In the genomic region with DNA sequence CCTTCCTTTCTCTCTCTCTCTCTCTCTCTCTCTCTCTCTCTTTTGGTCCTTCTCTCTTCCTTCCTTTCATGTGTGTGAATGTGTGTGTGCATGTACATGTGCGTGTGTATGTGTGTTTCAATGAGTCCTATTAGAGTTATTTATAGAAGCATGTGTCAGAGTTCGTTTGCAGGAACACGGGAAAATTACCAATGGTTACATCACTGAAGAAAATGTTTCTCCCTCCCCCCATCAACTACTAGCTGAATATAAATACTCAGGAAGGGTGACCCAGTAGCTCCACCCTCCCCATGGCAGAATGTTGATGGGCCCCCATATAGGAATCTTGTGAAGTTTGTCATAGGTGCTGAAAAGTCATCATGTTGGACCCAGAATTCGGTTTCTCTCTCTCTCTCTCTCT, we compare ENCODE assay signal across 29 mouse cellular contexts. TPM values are rescaled to one million over a fixed set of nuclear protein-coding genes. Genes with fewer than 3 reads are reported as not detected.
"Had no signal": no experiment of that assay in that cellular context is flagged by ENCODE, and none has a peak within 500 bp of the region (broad histone marks: within the 10 kb centered on the region; RNA-seq: fewer than 3 reads in every experiment).

No protein-coding gene starts in this region.

- H3K27me3 ChIP-seq: lung, embryonic 15.5 days; midbrain, embryonic 13.5 days; midbrain, embryonic 15.5 days; neural tube, embryonic 13.5 days; neural tube, embryonic 15.5 days; stomach, embryonic 15.5 days had no signal

- H3K4me2 ChIP-seq: liver, embryonic 15.5 days; lung, embryonic 15.5 days; midbrain, embryonic 11.5 days; midbrain, embryonic 13.5 days; midbrain, embryonic 15.5 days; neural tube, embryonic 13.5 days; neural tube, embryonic 15.5 days; stomach, embryonic 15.5 days had no signal

- ATAC-seq: liver, postnatal 0 days; lung, postnatal 0 days; midbrain, embryonic 13.5 days; midbrain, embryonic 15.5 days had no signal

- H3K4me1 ChIP-seq: liver, embryonic 15.5 days; lung, embryonic 15.5 days; megakaryocyte, embryonic 14.5 days; midbrain, embryonic 13.5 days; midbrain, embryonic 15.5 days; neural tube, embryonic 13.5 days; neural tube, embryonic 15.5 days; stomach, embryonic 15.5 days had no signal

- DNase-seq: liver, postnatal 0 days; lung, adult 2 months; lung, postnatal 14 days; lung, postnatal 36 days; retina, postnatal 1 day; right cerebral cortex, adult 18-20 months; right cerebral cortex, postnatal 14 days; thymus, adult 2 months; thymus, postnatal 25 days; thymus, postnatal 4 days had no signal

- H3K4me3 ChIP-seq: liver, embryonic 15.5 days; lung, embryonic 15.5 days; megakaryocyte, embryonic 14.5 days; midbrain, embryonic 13.5 days; midbrain, embryonic 15.5 days; neural tube, embryonic 13.5 days; neural tube, embryonic 15.5 days; stomach, embryonic 15.5 days had no signal

- H3K9ac ChIP-seq: liver, embryonic 15.5 days; liver, postnatal 0 days; lung, embryonic 15.5 days; midbrain, embryonic 13.5 days; midbrain, embryonic 15.5 days; neural tube, embryonic 13.5 days; neural tube, embryonic 15.5 days; stomach, embryonic 15.5 days had no signal

- H3K36me3 ChIP-seq: liver, embryonic 15.5 days; lung, embryonic 15.5 days; midbrain, embryonic 13.5 days; midbrain, embryonic 15.5 days; neural tube, embryonic 13.5 days; neural tube, embryonic 15.5 days; stomach, embryonic 15.5 days had no signal

- H3K9me3 ChIP-seq: liver, embryonic 15.5 days; lung, embryonic 15.5 days; midbrain, embryonic 15.5 days; neural tube, embryonic 13.5 days; neural tube, embryonic 15.5 days; stomach, embryonic 15.5 days had no signal

- H3K27ac ChIP-seq: liver, embryonic 15.5 days; lung, embryonic 15.5 days; macrophage; midbrain, embryonic 13.5 days; midbrain, embryonic 15.5 days; neural tube, embryonic 13.5 days; neural tube, embryonic 15.5 days; stomach, embryonic 15.5 days; stomach, postnatal 0 days had no signal

RNA-seq across cellular contexts. Expression of a gene that starts 1.5 kb away (rescaled TPM):
- total RNA-seq: megakaryocyte progenitor cell, adult 5-6 weeks; midbrain, postnatal 0 days; monocyte, adult 5-6 weeks had no signal
- polyA plus RNA-seq: liver, embryonic 15.5 days; liver, postnatal 0 days; lung, adult 2 months; lung, embryonic 15.5 days; lung, postnatal 0 days; macrophage; midbrain, embryonic 11.5 days; midbrain, embryonic 13.5 days; midbrain, embryonic 15.5 days; midbrain, postnatal 0 days; neural tube, embryonic 11.5 days; neural tube, embryonic 13.5 days; neural tube, embryonic 15.5 days; spleen, adult 2 months; stomach, embryonic 15.5 days; stomach, postnatal 0 days; testis, adult 2 months; thymus, adult 2 months; urinary bladder, adult 2 months had no signal

RNA-seq across cellular contexts. Expression of a gene that starts 15.2 kb away (rescaled TPM):
- total RNA-seq: megakaryocyte progenitor cell, adult 5-6 weeks; midbrain, postnatal 0 days; monocyte, adult 5-6 weeks had no signal
- polyA plus RNA-seq: liver, embryonic 15.5 days; liver, postnatal 0 days; lung, adult 2 months; lung, embryonic 15.5 days; lung, postnatal 0 days; macrophage; midbrain, embryonic 11.5 days; midbrain, embryonic 13.5 days; midbrain, embryonic 15.5 days; midbrain, postnatal 0 days; neural tube, embryonic 11.5 days; neural tube, embryonic 13.5 days; neural tube, embryonic 15.5 days; spleen, adult 2 months; stomach, embryonic 15.5 days; stomach, postnatal 0 days; testis, adult 2 months; thymus, adult 2 months; urinary bladder, adult 2 months had no signal

RNA-seq across cellular contexts. Expression of a gene that starts 28.8 kb away (rescaled TPM):
- total RNA-seq: megakaryocyte progenitor cell, adult 5-6 weeks; midbrain, postnatal 0 days; monocyte, adult 5-6 weeks had no signal
- polyA plus RNA-seq: liver, embryonic 15.5 days; liver, postnatal 0 days; lung, adult 2 months; lung, embryonic 15.5 days; lung, postnatal 0 days; macrophage; midbrain, embryonic 11.5 days; midbrain, embryonic 13.5 days; midbrain, embryonic 15.5 days; midbrain, postnatal 0 days; neural tube, embryonic 11.5 days; neural tube, embryonic 13.5 days; neural tube, embryonic 15.5 days; spleen, adult 2 months; stomach, embryonic 15.5 days; stomach, postnatal 0 days; testis, adult 2 months; thymus, adult 2 months; urinary bladder, adult 2 months had no signal

RNA-seq across cellular contexts. Expression of a gene that starts 33.7 kb away (rescaled TPM):
- total RNA-seq: megakaryocyte progenitor cell, adult 5-6 weeks; monocyte, adult 5-6 weeks had no signal
- polyA plus RNA-seq: liver, embryonic 15.5 days; liver, postnatal 0 days; lung, postnatal 0 days; macrophage; midbrain, embryonic 11.5 days; midbrain, embryonic 13.5 days; midbrain, embryonic 15.5 days; midbrain, postnatal 0 days; neural tube, embryonic 11.5 days; neural tube, embryonic 13.5 days; stomach, embryonic 15.5 days had no signal

RNA-seq across cellular contexts. Expression of a gene that starts 36.7 kb away (rescaled TPM):
- total RNA-seq: megakaryocyte progenitor cell, adult 5-6 weeks; midbrain, postnatal 0 days; monocyte, adult 5-6 weeks had no signal
- polyA plus RNA-seq: liver, embryonic 15.5 days; liver, postnatal 0 days; lung, adult 2 months; lung, embryonic 15.5 days; lung, postnatal 0 days; macrophage; midbrain, embryonic 11.5 days; midbrain, embryonic 13.5 days; midbrain, embryonic 15.5 days; midbrain, postnatal 0 days; neural tube, embryonic 11.5 days; neural tube, embryonic 13.5 days; neural tube, embryonic 15.5 days; spleen, adult 2 months; stomach, embryonic 15.5 days; stomach, postnatal 0 days; thymus, adult 2 months; urinary bladder, adult 2 months had no signal
